Mouse (Mus musculus) c-Kit-positive CD71-positive TER-119-positive erythroid progenitor cells, embryonic 14.5 days (primary cell): Measurements from ENCODE around the gene Spi1.
A peak's percentile ranks its signal among the peaks of the same experiment; 100 is the strongest.
"Not testable (repeated sequence)": the region's sequence is repeated elsewhere in the genome, so short reads cannot be mapped to it uniquely, and the experiment has no call there.

Source experiments
- DNase-seq: peaks from one replicate; pipeline ENCODE4 v3.0.0-alpha.2; 2013; ENCODE audit warnings: low spot score

The Spi1 gene

GRCm38 (mm10) chr2:91096524-91096923 is 14.3 kb downstream of the Spi1 start:
- peak; percentile 49 for DNase-seq

DNA sequence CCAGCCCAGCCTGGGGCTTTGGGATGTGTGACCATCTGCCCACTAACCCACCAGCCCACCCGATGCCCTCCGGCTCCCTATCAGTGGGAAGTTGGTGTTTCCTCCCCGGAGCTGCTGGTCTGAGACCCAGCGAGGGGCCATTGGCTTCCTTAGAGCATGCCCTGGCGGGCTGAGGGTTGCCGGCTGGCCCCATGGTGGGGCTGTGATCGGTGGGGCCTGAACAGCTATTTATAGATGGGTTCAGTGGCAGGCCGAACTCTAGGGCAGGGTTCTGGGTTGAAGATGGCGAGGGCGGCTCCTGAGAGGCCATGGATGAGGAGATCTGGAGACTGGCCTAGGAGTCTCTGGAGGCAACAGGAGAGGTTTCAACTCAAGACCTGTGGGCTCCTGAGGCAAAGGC is 14.8 kb downstream of the Spi1 start:
- DNase-seq: no peak

DNA sequence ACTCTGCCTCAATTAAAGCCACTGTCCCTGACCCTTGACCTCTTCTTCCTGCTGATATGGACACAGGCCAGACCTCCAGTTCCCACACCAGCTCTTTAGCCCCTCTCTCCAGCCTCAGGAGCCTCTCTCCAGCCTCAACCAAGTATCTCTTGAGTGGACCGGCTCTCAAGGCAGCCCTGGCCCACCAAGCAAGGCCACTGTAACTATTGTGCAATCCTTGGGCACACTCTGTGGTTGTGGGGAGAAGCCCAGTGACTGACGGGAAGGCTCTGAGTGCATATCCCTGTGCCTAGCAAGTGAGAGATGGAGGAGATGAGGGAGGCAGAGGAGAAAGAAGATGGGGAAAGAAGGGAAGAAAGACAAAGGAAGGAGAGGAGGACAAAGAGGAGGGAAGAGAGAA is 16.0 kb downstream of the Spi1 start:
- DNase-seq: no peak

DNA sequence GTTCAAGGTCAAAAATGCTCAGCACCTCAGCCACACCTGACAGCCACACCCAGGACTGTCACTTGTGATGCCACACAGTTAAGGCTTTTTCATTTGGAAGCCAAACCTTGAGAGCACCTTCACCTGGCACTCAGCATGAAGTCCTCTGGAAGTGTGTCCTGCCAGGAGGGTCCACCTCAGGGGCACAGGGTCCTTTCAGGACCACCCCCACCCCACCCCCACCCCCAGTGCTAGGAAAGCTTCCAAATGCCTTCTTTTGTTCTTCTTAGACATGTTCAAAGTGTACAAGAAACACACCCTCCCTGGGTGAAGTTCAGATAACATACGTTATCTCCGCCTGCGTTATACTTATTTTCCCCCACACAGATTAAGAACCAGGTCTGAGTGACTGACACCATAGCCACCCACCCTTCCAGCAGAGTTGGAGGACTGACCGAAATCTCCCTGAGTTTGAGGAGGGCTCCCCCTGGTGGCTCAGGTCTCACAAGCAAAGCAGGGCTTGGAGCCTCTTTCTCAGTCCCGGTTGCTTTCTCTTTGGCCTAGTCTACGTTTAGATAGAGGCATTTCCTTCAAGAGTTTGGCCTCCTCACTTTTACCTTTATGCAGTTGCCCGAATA is 19.0 kb downstream of the Spi1 start:
- peak; percentile 87 for DNase-seq

GRCm38 (mm10) chr2:91108156-91108555 is 26.0 kb downstream of the Spi1 start:
- peak; percentile 38 for DNase-seq

DNA sequence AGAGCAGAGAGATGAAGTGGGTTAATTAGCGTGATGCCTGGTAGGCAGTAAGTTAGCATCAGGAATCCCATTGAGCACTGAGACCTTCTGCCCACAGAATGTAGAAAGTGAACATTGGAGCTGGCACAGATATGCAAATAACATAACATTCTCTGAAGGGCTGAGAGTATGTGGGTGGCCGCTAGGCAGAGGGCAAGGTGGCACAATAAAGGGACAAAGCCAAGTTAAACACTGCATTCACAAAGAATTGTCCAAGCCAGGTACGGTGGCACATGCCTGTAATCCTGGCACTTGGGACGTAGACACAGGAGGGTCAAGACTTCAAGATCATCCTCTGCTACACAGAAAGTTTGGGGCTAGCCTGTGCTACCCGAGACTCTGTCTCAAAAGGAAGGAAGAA is 27.1 kb downstream of the Spi1 start:
- no peak for DNase-seq

DNA sequence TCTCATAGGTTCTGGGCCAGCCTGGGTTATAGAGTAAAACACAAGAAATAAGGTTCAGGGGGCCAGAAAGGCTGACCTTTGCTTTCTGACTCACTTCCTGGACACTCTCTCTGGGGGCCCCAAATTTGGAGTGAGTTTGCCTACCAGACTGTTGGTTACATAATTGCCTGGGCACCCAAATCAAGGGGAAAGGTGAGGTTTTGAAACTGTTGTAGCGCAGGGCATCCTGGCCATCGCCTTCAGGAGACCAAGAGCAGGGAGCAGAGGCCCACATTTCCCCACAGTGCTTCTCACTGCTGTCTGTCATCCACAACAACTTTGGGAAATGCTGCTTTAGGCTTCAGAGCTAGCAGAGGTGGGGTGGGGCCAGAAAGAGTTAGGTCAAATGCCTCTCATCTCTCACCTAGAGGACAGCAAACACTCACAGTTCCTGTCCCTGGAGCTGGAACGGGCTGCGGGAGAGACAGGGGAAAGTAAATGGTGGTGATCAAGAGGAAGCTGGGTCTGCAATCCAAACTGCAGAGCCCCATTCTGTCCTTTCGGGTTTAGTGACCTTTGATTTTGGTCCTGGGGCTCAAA is 27.7 kb downstream of the Spi1 start:
- no peak for DNase-seq

DNA sequence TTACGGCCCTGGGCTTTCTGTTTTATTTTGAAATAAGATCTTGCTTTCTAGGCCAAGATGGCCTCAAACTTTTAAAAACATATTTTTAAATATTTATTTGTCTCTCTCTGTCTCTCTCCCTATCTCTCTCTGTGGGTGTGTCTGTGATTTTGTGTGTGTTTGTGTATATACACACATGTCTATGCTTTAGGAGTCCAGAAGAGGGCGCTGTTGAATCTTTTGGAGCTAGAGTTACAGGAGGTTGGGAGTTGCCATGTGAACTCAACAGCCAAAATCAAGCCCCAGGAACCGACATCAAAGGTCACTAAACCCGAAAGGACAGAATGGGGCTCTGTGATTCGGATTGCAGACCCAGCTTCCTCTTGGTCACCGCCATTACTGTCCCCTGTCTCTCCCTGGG is 28.2 kb downstream of the Spi1 start:
- no peak for DNase-seq

DNA sequence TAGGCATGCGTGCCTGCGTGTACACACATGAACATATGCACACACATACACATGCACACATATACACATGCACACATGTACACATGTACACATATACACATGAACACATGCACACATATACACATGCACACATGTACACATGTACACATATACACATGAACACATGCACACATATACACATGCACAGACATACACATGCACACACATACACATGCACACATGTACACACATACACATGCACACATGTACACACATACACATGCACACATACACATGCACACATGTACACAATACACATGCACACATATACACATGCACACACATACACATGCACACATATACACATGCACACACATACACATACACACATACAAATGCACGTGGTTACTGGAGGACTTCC is 29.6 kb downstream of the Spi1 start:
- not testable (repeated sequence) for DNase-seq

DNA sequence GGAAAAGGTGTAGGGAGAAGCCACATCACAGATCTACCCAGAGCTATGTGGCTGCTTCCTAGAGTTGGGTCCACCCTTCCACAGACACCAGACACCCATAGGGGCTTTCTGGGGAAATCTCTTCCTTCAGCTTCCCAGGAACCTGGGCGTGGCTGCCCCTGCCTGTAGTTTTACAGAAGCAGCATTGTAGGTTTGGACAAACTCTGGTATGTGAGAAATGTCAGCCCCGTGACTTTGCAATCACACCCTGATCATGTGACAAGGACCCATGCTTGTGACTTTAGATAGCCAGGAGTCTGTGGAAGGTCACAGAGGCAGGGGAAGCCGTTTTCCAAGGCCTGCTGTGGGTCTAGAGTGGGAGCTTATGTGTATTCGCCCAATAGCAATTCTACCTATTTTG is 30.3 kb downstream of the Spi1 start:
- peak; percentile 76 for DNase-seq

DNA sequence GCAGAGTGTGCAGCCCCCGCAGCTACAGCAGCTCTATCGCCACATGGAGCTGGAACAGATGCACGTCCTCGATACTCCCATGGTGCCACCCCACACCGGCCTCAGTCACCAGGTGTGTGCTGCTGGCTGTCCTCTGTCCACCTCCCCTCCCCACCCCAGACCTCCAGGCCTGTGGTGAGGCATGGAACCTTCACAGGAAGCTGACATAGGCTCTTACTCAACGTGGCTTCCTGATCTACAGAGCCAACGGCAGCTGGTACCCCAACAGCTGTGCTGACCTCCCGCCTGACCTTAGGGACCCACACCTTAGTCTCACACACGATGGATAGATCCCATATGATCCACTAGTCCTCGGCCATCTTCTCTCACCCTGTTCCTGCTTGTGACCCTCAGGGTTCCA is 31.1 kb downstream of the Spi1 start:
- DNase-seq: no peak

DNA sequence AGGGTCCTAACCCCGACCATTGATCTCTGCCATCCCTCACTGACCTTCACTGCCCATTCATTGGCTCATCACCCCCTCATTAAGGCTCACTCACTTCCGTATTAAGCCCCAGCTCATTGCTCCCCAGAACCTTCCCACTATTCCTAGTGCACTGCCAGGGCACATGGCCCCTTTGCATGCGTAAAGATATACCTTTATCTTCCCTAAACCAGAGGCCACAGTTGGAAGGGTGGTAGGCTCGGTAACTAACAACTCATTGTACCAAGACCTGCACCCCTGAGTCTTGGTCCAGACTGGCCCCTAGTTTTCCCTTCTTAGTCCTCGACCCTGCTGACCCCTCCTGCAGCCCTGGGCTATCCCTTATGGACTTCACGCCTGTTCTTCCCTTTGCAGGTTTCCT is 31.7 kb downstream of the Spi1 start:
- DNase-seq: no peak

DNA sequence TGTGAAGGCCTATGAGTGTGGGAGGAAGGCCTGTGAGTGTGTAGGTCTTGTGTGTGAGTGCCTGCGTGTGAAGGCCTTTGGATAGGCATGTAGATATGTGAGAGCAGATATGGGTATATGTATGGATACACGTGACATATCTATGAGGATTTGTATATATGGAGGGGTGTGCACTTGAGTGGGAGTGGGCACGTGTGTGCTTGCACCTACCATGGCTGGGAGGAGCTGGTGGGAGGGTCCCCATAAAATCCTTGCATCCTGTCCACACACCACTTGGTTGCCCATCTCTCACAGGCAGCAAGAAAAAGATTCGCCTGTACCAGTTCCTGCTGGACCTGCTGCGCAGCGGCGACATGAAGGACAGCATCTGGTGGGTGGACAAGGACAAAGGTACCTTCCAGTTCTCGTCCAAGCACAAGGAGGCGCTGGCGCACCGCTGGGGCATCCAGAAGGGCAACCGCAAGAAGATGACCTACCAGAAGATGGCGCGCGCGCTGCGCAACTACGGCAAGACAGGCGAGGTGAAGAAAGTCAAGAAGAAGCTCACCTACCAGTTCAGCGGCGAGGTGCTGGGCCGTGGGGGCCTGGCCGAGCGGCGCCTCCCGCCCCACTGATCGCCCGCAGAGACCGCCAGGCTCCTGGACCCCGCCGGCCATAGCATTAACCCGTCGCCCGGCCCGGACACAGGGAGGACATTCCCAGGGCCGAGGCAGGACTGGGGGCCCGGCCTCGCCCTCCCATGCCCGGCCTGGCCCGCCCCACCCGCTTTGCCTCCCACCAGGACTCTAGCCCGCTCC is 32.8 kb downstream of the Spi1 start:
- peak; percentile 76 for DNase-seq

GRCm38 (mm10) chr2:91115578-91115970 is 33.4 kb downstream of the Spi1 start:
- no peak for DNase-seq

DNA sequence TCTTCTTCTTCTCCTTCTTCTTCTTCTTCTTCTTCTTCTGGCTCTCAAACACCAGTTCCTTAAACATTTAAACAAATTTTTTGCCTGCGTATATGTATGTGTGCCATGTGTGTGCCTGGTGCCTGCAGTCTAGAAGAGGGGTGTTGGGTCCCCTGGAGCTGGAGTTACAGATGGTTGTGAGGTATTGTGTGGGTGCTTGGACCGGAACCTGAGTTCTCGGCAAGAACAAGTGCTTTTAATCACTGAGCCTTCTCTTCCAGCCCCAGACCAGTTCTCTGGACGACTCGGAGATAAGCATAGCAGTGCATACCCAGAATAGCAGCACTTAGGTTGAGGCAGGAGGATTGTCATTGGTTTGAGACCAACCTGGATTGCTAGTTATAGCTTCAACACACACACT is 34.7 kb downstream of the Spi1 start:
- no peak for DNase-seq

DNA sequence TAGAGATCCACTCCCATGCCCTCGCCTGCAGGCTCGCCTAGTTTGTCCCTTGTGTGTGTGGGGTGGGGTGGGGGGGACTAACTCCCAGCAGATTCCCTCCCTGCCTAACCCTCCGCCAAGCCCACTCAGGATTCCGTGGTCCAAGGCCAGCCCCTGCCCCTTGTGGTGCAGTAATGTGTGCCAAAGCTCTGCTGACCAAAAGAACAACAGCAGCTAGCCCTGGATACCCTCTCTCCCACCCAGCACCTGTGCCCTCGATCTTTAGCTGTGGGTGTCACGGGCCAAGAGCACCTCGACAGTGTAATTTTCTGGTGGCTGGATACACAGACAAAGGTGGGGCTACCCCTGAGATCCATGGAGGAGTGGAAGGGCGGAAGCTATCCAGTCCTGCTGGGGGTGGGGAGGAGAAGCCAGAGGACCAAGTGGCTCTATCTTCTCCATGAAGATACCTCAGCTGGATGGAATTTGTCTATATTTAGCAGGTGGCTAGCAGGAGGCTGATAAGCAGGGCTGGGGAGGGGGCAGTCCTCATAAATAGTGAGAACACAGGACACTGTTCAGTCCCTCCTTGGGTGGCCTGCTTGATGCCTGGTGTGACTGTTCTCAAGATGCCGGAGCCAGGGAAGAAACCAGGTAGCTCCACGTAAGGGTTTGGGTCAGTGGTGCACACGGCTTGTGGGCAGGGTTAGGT is 35.5 kb downstream of the Spi1 start, which contains the start of gene Mybpc3:
Mybpc3 (plus strand) TSS at position 560 of the 691 bp plus-strand sequence.
- DNase-seq: no peak

DNA sequence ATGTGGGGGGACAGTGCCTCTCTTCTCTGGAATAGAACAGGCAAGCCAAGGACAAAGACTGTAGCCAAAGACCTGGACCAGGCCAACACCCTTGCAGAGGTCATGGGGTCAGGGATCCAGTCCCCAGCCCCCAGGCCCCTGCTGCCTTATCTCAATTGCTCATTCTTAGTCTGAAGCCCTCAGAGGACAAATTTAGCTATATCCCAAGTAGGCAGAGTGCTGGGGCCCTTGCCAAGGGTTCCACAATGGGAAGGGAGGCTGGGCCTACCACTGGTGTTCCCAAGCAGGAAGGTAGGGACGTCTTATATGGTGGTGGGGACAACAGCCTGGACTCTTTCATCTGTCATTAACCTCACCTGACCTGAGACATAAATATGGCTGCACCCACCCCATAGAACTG is 36.5 kb downstream of the Spi1 start:
- no peak for DNase-seq

GRCm38 (mm10) chr2:91119061-91119460 is 36.9 kb downstream of the Spi1 start:
- DNase-seq: no peak

GRCm38 (mm10) chr2:91119551-91119950 is 37.4 kb downstream of the Spi1 start:
- DNase-seq: no peak

DNA sequence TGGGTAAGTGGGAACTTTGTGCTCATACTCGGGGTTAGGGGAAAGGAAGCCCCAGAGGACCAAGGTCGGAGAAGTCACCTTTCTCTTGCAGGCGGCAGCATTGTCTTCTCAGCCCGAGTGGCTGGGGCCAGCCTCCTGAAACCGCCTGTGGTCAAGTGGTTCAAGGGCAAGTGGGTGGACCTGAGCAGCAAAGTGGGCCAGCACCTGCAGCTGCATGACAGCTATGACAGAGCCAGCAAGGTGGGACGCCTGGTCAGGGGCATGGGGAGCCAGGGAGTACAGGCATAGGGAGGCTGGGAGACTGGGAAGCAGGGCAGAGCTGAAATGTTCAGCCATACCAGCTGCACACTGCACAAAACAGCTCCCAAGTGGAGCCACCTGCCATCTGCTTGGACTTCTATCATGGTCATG is 38.1 kb downstream of the Spi1 start:
- no peak for DNase-seq

GRCm38 (mm10) chr2:91121011-91121410 is 38.8 kb downstream of the Spi1 start:
- no peak for DNase-seq

DNA sequence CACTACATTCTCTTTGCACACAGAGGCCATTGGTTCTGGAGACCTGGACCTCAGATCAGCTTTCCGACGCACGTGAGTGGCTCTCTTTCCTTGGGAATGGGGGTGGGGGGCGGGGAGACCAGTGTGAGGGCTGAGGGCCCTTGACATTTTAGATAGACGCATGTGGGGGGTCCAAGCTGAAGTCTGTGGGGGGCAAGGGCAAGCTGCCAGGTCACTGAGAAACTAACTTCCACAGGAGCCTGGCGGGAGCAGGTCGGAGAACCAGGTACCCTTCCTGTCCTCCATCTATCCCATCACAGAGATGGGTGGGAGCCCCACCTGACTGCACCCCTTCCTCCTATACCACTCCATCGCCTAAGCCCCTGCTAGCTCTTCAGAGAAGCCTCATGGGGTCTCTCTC is 39.3 kb downstream of the Spi1 start:
- no peak for DNase-seq

GRCm38 (mm10) chr2:91123521-91123920 is 41.3 kb downstream of the Spi1 start:
- DNase-seq: no peak
